Mouse (Mus musculus) C2C12 (cell line): ENCODE results near the gene Zzz3. TPM values are rescaled to one million over a fixed set of nuclear protein-coding genes. Genes with fewer than 3 reads are reported as not detected.

Experiments
- H3K27me3 ChIP-seq: one replicate; pipeline ENCODE4 v1.6.1; 2011; ENCODE audit not compliant: control insufficient read depth, insufficient read depth, insufficient read length
- H3K36me3 ChIP-seq: one replicate; pipeline ENCODE4 v1.6.1; 2011; ENCODE audit not compliant: control insufficient read depth, insufficient read depth
- H3K4me3 ChIP-seq: one replicate; pipeline ENCODE4 v1.5.1; 2011; ENCODE audit warnings: mild to moderate bottlenecking, control low read depth; ENCODE audit not compliant: poor library complexity, insufficient read depth, severe bottlenecking
- H3K79me2 ChIP-seq: one replicate; pipeline ENCODE4 v1.6.1; 2011; ENCODE audit not compliant: control insufficient read depth, insufficient read depth
- H3K79me3 ChIP-seq: one replicate; pipeline ENCODE4 v1.6.1; 2011; ENCODE audit warnings: low read depth, control low read depth
- H3ac ChIP-seq: one replicate; pipeline ENCODE3; 2011; ENCODE audit warnings: low read depth; ENCODE audit not compliant: control insufficient read depth, insufficient read length
- CEBPB ChIP-seq: IDR thresholded peaks from one replicate; pipeline ENCODE4 v1.6.1; 2011; ENCODE audit warnings: low read depth, mild to moderate bottlenecking, control low read depth, moderate library complexity
- CTCF ChIP-seq: IDR thresholded peaks from one replicate; pipeline ENCODE4 v1.5.1; 2011; ENCODE audit not compliant: control insufficient read depth, insufficient read depth, insufficient read length
- FOSL1 ChIP-seq: IDR thresholded peaks from one replicate; pipeline ENCODE4 v1.8.0; 2011; ENCODE audit warnings: mild to moderate bottlenecking, low read length; ENCODE audit not compliant: poor library complexity, insufficient read depth, severe bottlenecking
- MAX ChIP-seq: IDR thresholded peaks from one replicate; pipeline ENCODE4 v1.6.1; 2011; ENCODE audit warnings: mild to moderate bottlenecking, control low read depth
- MYOD1 ChIP-seq: IDR thresholded peaks from one replicate; pipeline ENCODE4 v1.6.1; 2011; ENCODE audit warnings: low read depth; ENCODE audit not compliant: control insufficient read depth, insufficient read length
- MYOG ChIP-seq: IDR thresholded peaks from one replicate; pipeline ENCODE4 v1.6.1; 2011; ENCODE audit not compliant: control insufficient read depth, insufficient read length; ENCODE audit errors: extremely low read depth
- USF1 ChIP-seq: IDR thresholded peaks from one replicate; pipeline ENCODE4 v1.6.1; 2011; ENCODE audit warnings: low read depth, mild to moderate bottlenecking, control low read depth, moderate library complexity
- polyA plus RNA-seq: library from polyadenylated mRNA; unstranded; fragments of >200 nt; fragmentation: generic; extraction: Trizol; gene quantifications from one replicate; pipeline ENCODE4 v1.2.1, GENCODE M21; 2012; ENCODE audit warnings: missing spikeins

Gene Zzz3
- polyA plus RNA-seq, 1 experiment = 7.6 TPM

GRCm38 (mm10) chr3:152494667-152495360, 99.5 kb downstream of the Zzz3 start:
- no peaks in the 10 kb centered on the region for H3K79me3 ChIP-seq
- no peak overlapping the region for H3ac ChIP-seq
- H3K4me3 ChIP-seq = no peak overlapping the region
- no peaks in the 10 kb centered on the region for H3K79me2 ChIP-seq
- no peak for TF ChIP-seq CEBPB
- TF ChIP-seq MYOG = no peak
- TF ChIP-seq MYOD1 = no peak
- no peak for TF ChIP-seq MAX
- no peak for TF ChIP-seq FOSL1
- no peak for TF ChIP-seq USF1
- no peak for TF ChIP-seq CTCF
- no peaks in the 10 kb centered on the region for H3K27me3 ChIP-seq
- no peaks in the 10 kb centered on the region for H3K36me3 ChIP-seq

- TF ChIP-seq CEBPB = no peak
- peak; percentile 96 for TF ChIP-seq MYOD1
- Histone ChIP-seq H3ac (no peak overlapping the region), H3K79me2 (no peaks in the 10 kb centered on the region), H3K4me3 (no peak overlapping the region), H3K36me3 (no peaks in the 10 kb centered on the region), H3K79me3 (no peaks in the 10 kb centered on the region), H3K27me3 (no peaks in the 10 kb centered on the region)
These were observed 100.2 kb downstream of the Zzz3 start for GRCm38 (mm10) chr3:152495415-152495898.

GRCm38 (mm10) chr3:152497084-152497483, 101.8 kb downstream of the Zzz3 start:
- Histone ChIP-seq H3K79me3 (no peaks in the 10 kb centered on the region), H3ac (no peak overlapping the region), H3K36me3 (no peaks in the 10 kb centered on the region)

GRCm38 (mm10) chr3:152497842-152498241, 102.6 kb downstream of the Zzz3 start:
- Histone ChIP-seq H3K27me3 (no peaks in the 10 kb centered on the region), H3ac (no peak overlapping the region), H3K79me2 (no peaks in the 10 kb centered on the region), H3K36me3 (no peaks in the 10 kb centered on the region), H3K79me3 (no peaks in the 10 kb centered on the region), H3K4me3 (no peak overlapping the region)
- TF ChIP-seq CTCF = no peak
- no peak for TF ChIP-seq MYOG
- TF ChIP-seq CEBPB = no peak
- no peak for TF ChIP-seq FOSL1
- TF ChIP-seq MYOD1 = no peak
- TF ChIP-seq USF1 = no peak
- no peak for TF ChIP-seq MAX

More at GRCm38 (mm10) chr3:152497084-152497483, 101.8 kb downstream of the Zzz3 start:
- no peaks in the 10 kb centered on the region for H3K27me3 ChIP-seq
- peak; percentile 53 for TF ChIP-seq MYOD1
- TF ChIP-seq USF1 = no peak
- no peaks in the 10 kb centered on the region for H3K79me2 ChIP-seq
- H3K4me3 ChIP-seq = no peak overlapping the region

- no peak for TF ChIP-seq CEBPB
- TF ChIP-seq MYOG = no peak
- no peak for TF ChIP-seq MAX
- TF ChIP-seq CTCF = no peak
- no peak for TF ChIP-seq MYOD1
- TF ChIP-seq USF1 = no peak
- TF ChIP-seq FOSL1 = no peak
- Histone ChIP-seq H3K27me3 (no peaks in the 10 kb centered on the region), H3K79me2 (no peaks in the 10 kb centered on the region)
These were observed 103.9 kb downstream of the Zzz3 start for GRCm38 (mm10) chr3:152498968-152499696.

GRCm38 (mm10) chr3:152507900-152508299, 112.6 kb downstream of the Zzz3 start:
- Histone ChIP-seq H3ac (no peak overlapping the region), H3K27me3 (no peaks in the 10 kb centered on the region), H3K79me2 (no peaks in the 10 kb centered on the region), H3K4me3 (no peak overlapping the region), H3K79me3 (no peaks in the 10 kb centered on the region), H3K36me3 (no peaks in the 10 kb centered on the region)
- TF ChIP-seq MYOG (no peak), FOSL1 (peak; percentile 8), CEBPB (peak; percentile 1), MYOD1 (peak; percentile 50), CTCF (no peak), USF1 (no peak), MAX (peak; percentile 63)

More at GRCm38 (mm10) chr3:152498968-152499696, 103.9 kb downstream of the Zzz3 start:
- H3K79me3 ChIP-seq = no peaks in the 10 kb centered on the region
- H3ac ChIP-seq = no peak overlapping the region
- H3K36me3 ChIP-seq = no peaks in the 10 kb centered on the region
- no peak overlapping the region for H3K4me3 ChIP-seq
